Mouse (Mus musculus): ENCODE data around the gene Psg20.
"Not testable (repeated sequence)": the region's sequence is repeated elsewhere in the genome, so short reads cannot be mapped to it uniquely, and the experiment has no call there.

Gene Psg20

DNA sequence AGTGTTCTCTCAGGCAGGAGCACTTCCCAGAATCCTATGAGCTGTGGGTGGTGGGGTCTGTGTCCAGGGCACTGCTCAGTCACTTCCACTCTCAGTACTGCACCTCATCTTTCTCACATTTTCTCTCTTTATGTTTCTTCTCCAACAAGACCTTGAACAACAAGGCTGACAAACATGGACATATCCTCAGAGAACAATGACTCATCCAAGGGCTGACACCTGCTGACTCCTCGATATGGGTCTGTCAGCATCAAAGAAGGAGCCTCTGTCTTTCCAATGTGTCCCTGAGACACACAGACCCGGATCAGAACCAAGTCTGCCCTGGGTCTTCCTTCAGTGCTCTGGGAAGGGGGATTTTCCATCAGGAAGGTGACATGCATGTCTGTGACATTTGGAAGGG, at the start of gene Psg20:
Gene Psg20, minus strand, starts transcription at position 101 of the 400 bp plus-strand sequence.
- in situ Hi-C loops (cut with MseI, MboI) = no loop called here

DNA sequence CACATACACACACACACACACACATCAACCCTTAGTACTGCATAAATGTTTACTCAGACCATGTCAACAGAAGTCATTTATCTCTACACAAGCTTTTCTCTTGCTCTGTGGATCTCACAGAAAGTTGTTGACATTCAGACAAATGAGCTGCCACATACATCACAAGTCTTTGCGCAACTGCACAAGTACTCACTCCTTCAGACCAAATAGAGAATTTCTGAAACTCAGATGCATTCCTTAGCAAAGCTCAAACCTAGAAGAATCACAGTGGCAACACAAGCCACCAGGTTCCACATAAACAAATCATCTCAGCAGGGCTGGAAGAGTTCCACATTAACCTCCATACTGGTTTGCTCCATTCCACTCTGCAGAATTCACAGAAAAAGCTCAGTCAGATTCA, 48.5 kb upstream of the Psg20 start:
- in situ Hi-C loops (cut with MseI, MboI) = no loop called here

DNA sequence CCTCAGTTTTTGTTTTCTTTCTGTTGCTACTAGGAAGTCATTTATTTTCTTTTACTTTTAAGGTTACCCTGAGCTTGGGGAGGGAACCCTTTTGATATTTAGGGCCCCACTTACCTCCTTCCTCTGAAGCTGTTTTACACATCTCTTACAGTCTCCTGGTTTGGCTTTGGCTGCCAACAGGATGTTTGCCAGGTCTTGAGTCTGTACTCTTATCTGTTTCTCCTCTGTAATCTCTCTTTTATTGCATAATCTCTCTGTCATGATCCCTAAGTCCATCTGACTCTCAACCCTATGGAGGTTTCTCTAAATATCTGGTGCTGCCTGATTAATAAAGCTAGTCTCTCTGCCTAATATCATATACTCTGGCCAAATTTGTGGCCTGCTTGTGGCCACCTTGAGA, 47.1 kb upstream of the Psg20 start:
- in situ Hi-C loops (cut with MseI, MboI) = no loop called here

DNA sequence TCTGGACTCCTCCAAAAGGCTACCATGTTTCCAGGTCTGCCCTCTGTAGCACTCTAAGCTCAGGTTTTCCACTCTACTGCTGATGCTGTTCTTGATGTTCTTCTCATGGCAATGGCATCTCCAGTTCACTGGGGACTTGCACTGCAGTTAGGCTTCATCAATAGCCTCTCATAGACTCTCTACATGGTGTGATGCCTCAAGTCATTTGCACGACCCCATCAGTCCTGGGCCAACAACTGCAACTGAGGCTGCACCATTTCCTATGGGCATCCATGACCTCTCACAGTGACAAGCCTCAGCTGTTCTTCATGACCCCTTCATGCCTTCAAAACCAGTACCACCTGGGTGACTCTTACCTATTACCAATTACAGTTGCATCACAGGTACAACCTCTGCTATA, 42.4 kb upstream of the Psg20 start:
- in situ Hi-C loops (cut with MseI, MboI) = no loop called here

DNA sequence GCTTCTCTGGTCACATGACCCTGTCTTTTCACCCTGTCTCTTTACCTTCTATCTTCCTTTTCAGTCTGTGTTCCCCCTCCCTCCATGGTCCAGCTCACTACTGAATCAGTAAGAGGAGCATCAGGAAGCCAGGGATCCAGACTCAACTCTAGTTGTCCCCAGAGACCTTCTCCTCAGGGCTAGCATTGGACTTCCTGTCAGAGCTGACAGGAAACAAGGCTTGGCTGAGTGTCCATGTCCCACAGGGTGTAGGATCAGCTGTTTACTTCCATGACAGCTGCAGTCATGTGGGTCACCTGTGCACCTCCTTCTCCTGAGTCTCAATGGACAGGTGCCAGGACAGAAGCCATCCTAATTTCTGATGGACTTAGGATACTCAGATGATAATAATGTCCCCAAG, 39.9 kb upstream of the Psg20 start:
- in situ Hi-C loops (cut with MseI, MboI) = not testable (repeated sequence)

DNA sequence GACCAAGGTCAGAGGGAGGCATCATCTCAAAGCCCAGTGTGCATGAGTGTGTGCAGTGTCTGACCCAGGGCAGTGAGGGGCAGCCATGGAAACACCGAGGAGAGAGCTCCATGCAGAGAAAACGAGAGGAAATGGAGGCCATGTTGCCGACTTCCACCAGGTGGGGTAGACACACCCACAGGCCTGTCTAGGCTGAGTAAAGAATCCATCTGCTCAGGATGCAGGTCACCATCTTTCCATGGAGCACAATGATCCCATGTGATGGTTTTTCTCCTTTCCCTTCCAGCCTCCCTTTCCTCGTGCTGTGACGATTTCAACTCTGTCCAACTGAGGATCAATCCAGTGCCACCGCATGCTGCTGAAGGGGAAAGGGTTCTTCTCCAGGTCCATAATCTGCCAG, 38.0 kb upstream of the Psg20 start:
- in situ Hi-C loops (cut with MseI, MboI) = no loop called here

DNA sequence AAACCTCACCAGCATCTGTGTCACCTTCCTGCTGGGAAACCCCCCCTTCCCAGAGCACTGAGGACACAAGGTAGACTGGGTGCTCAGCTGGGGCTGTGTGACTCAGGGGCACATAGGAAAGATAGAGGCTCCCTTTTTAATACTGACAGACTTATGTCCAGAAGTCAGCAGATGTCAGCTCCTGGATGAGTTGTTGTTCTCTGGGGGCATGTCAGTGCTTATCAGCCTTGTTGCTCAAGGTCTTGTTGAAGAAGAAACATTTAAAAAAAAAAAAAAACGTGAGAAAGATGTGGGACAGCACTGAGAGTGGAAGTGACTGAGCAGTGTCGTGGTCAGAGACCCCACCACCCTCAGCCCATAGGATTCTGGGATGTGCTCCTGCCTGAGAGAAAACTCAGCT, 31.8 kb upstream of the Psg20 start, which contains the start of gene Psg22:
Gene Psg22, plus strand, starts transcription at position 301 of the 400 bp plus-strand sequence.
- in situ Hi-C loops (cut with MseI, MboI) = loop anchor here in 1 of 2 experiments (10.0 kb wide), 1 partner anchor 157 kb away; the partner anchor contains the start of gene Pglyrp1

DNA sequence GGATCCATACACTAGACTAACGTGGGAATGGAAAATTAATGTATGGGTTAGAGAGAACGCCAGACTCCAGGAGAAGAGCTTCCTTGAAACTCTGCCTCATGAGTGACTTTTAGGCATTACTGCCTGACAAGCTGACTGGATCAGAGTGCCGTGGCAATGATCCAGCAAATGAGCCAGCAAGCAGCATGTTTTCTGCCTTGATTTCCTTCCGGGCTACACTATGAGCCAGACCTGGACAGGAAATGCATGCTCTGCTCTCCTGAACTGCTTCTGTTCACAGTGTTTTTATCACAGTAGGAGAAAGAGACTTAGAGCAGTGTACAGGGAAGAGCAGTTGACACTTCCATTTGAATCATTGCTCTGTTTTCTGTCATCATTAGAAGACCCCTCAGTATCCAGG, 29.6 kb upstream of the Psg20 start:
- in situ Hi-C loops (cut with MseI, MboI) = loop anchor here in 1 of 2 experiments (10.0 kb wide), 1 partner anchor 159 kb away; the partner anchor contains the start of gene Pglyrp1

DNA sequence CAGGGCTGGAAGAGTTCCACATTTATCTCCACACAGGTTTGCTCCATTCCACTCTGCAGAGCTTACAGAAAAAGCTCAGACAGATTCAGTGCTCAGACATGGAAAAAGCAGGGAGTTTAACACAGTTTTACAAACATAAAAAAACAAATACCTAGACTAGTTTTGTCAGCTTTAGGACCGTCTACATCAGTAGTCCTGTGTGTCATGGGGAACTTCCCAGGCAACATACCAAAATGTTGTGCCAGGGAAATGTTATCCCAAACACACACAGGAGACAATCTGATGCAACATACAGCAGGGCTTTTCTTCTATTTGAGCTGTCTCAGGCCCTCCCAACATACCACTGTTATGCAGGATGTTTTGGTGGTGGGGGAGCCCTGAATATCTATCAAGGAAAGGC, 24.9 kb upstream of the Psg20 start:
- in situ Hi-C loops (cut with MseI, MboI) = loop anchor here in 1 of 2 experiments (10.0 kb wide), 1 partner anchor 164 kb away; the partner anchor contains the start of gene Pglyrp1

DNA sequence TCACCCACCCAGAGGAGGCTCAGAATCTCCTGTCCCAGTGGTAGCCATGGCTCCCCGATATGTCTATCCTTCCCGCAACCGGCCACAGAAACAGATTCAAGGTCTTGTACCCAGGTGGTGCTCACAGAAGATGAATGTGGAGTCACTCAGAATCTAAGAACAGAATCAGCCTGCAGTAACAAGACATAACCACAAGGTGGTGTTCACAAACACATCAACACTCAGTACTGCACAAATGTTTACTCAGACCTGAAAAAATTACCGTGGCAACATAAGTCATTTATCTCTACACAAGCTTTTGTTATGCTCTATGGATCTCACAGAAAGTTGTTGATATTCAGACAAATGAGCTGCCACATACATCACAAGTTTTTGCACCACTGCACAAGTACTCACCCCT, 24.3 kb upstream of the Psg20 start:
- in situ Hi-C loops (cut with MseI, MboI) = loop anchor here in 1 of 2 experiments (10.0 kb wide), 1 partner anchor 164 kb away; the partner anchor contains the start of gene Pglyrp1

DNA sequence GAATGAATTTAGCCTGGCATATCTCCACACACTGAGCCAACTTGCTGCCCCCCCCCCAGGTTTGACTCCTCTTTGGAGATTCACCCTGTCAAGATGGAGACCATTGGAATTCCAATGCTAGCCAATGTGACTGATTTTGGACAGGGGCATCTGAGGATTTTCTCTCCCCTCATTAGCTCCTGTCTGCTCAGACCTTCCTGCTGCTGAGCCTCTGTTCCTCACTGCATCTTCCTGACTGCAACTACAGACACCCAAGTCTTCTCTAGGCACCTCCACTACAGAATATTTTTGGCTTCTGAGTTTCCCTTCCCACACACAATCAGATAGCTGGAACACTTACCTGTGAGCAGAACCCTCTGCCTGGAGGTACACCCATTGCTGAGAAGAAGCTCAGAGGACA, 399 bp downstream of the Psg20 start:
- in situ Hi-C loops (cut with MseI, MboI) = no loop called here

DNA sequence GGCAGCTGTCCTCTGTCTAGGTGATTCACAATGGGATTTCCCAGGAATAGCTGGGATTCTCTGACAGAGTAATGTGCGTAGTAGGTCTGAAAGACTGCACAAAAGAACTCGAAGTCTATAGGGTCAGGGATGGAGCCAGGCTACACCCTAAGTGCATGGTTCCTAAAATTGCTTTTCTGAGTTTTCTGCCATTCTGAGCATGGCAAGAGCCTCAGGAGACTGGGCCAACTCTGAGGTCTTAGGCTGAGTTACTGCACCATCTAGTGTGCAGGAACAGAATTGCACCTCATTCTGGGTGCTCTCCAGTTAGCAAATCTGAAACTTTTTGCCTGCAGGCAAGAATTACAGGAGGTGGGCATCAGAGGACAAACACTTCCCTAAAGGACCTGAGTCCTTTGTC, 6.2 kb downstream of the Psg20 start:
- in situ Hi-C loops (cut with MseI, MboI) = no loop called here

DNA sequence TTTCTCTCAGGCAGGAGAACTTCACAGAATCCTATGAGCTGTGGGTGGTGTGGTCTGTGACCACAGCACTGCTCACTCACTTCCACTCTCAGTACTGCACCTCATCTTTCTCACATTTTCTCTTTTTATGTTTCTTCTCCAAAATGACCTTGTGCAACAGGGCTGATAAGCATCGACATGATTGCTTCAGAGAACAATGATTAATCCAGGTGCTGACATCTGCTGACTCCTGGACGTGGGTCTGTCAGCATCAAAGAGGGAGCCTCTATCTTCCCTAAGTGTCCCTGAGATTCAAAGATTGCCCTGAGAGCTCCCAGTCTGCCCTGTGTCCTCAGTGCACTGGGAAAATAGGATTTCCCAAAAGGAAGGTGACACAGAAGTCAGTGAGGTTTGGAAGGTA, 29.4 kb downstream of the Psg20 start, which contains the start of gene Psg21:
Gene Psg21, minus strand, starts transcription at position 101 of the 400 bp plus-strand sequence.
- in situ Hi-C loops (cut with MseI, MboI) = loop anchor here (25.0 kb wide), 2 partner anchors 419 to 444 kb away; partner anchors contain the start of gene Mill1 (in 1 of the 2)

DNA sequence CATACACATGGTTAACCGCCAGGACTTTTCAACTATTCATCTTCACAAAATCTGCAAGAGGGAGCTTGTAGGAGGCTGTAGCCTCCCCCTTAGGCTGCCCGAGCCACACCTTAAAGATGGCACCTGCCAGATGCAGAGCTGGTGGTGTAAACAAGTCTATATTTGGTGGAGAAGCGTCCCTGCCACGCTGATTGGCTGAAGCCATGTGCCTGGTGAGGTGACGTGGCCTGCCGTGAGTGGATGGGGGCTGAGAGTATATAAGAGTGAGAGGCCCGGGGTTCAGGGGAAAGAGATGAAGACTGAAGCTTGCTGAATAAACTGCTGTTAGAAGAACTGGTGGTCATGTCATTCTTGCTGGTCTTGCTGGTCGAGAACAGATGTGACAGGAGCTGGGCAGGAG, 59.1 kb downstream of the Psg20 start:
- in situ Hi-C loops (cut with MseI, MboI) = loop anchor here in 1 of 2 experiments (10.0 kb wide), 1 partner anchor 62 kb away; the partner anchor contains the start of gene Psg27

All from mouse trophoblast stem cell (cell line).